Mouse (Mus musculus) cortical plate, adult 2 months (tissue): ENCODE measurements around the gene Lpp. TPM values are rescaled to one million over a fixed set of nuclear protein-coding genes. Genes with fewer than 3 reads are reported as not detected.
A peak's percentile ranks its signal among the peaks of the same experiment; 100 is the strongest.

Experiments used
- H3K27ac ChIP-seq: fragments of 200-500 bp; 2 replicates; pipeline ENCODE4 v1.5.1; 2012; ENCODE audit warnings: low read length, control low read depth, inconsistent platforms; ENCODE audit not compliant: insufficient read depth
- H3K4me1 ChIP-seq: fragments of 200-500 bp; 2 replicates; pipeline ENCODE4 v1.6.1; 2011; ENCODE audit warnings: low read length; ENCODE audit not compliant: control insufficient read depth, insufficient read depth
- H3K4me3 ChIP-seq: fragments of 200-500 bp; 2 replicates; pipeline ENCODE4 v1.5.1; 2011; ENCODE audit warnings: mild to moderate bottlenecking, low read length, control low read depth; ENCODE audit not compliant: insufficient read depth
- CTCF ChIP-seq: fragments of 200-500 bp; IDR thresholded peaks from 2 replicates; pipeline ENCODE4 v1.5.1; 2011; ENCODE audit warnings: mild to moderate bottlenecking, control low read depth, low read length; ENCODE audit not compliant: insufficient read depth; ENCODE audit errors: extremely low read depth
- POLR2A ChIP-seq: fragments of 200-500 bp; IDR thresholded peaks from 2 replicates; pipeline ENCODE4 v1.6.1; 2011; ENCODE audit warnings: mild to moderate bottlenecking, low read length, control low read depth; ENCODE audit not compliant: insufficient read depth; ENCODE audit errors: extremely low read depth
- polyA plus RNA-seq: library from polyadenylated mRNA; depleted of rRNA; stranded (reverse); fragments of >200 nt; gene quantifications from 2 replicates; pipeline ENCODE4 v1.2.3, GENCODE M21; 2012

The Lpp gene
- polyA plus RNA-seq, 1 experiment, result 2.5 TPM

GRCm38 (mm10) chr16:24622226-24623194 is 229.2 kb downstream of the Lpp start:
- peaks cover 8% of the 10 kb centered on the region for H3K4me1 ChIP-seq
- H3K4me3 ChIP-seq, result no peak overlapping the region
- H3K27ac ChIP-seq, result no peak overlapping the region
- TF ChIP-seq POLR2A (no peak), CTCF (no peak)

- 0 out of 2 replicates have a peak overlapping the region, but pooled peaks have one; percentile 19 for H3K27ac ChIP-seq
- peaks cover 8% of the 10 kb centered on the region for H3K4me1 ChIP-seq
- H3K4me3 ChIP-seq, result no peak overlapping the region
- TF ChIP-seq POLR2A (no peak), CTCF (no peak)
Observed at GRCm38 (mm10) chr16:24624335-24624734, 231.0 kb downstream of the Lpp start.

- no peak overlapping the region for H3K4me3 ChIP-seq
- peaks cover 6% of the 10 kb centered on the region for H3K4me1 ChIP-seq
- no peak for TF ChIP-seq POLR2A
- no peak for TF ChIP-seq CTCF
- H3K27ac ChIP-seq, result no peak overlapping the region
Observed at GRCm38 (mm10) chr16:24625576-24625975, 232.3 kb downstream of the Lpp start.

GRCm38 (mm10) chr16:24628779-24629178 is 235.5 kb downstream of the Lpp start:
- peaks cover 6% of the 10 kb centered on the region for H3K4me1 ChIP-seq
- no peak overlapping the region for H3K27ac ChIP-seq
- TF ChIP-seq CTCF, result no peak
- no peak for TF ChIP-seq POLR2A
- no peak overlapping the region for H3K4me3 ChIP-seq

- H3K27ac ChIP-seq, result no peak overlapping the region
- TF ChIP-seq POLR2A, result no peak
- no peak for TF ChIP-seq CTCF
- peaks cover 3% of the 10 kb centered on the region for H3K4me1 ChIP-seq
- no peak overlapping the region for H3K4me3 ChIP-seq
Observed at GRCm38 (mm10) chr16:24629218-24630172, 236.2 kb downstream of the Lpp start.

- TF ChIP-seq CTCF (no peak), POLR2A (no peak)
- Histone ChIP-seq H3K4me1 (no peaks in the 10 kb centered on the region; the same call in 1 of the 2 replicates), H3K27ac (no peak overlapping the region), H3K4me3 (no peak overlapping the region)
Observed at GRCm38 (mm10) chr16:24635381-24635919, 242.1 kb downstream of the Lpp start.

- H3K4me1 ChIP-seq, result no peaks in the 10 kb centered on the region; the same call in 1 of the 2 replicates
- H3K27ac ChIP-seq, result no peak overlapping the region
- TF ChIP-seq CTCF (no peak), POLR2A (no peak)
- no peak overlapping the region for H3K4me3 ChIP-seq
Observed at GRCm38 (mm10) chr16:24636894-24637293, 243.6 kb downstream of the Lpp start.

GRCm38 (mm10) chr16:24641003-24641797 is 247.9 kb downstream of the Lpp start:
- Histone ChIP-seq H3K27ac (no peak overlapping the region), H3K4me3 (no peak overlapping the region), H3K4me1 (no peaks in the 10 kb centered on the region; the same call in 1 of the 2 replicates)
- TF ChIP-seq POLR2A, result no peak
- no peak for TF ChIP-seq CTCF
